Mouse (Mus musculus): ENCODE results near the gene Postn. TPM values are rescaled to one million over a fixed set of nuclear protein-coding genes. Genes with fewer than 3 reads are reported as not detected.

Gene Postn
- polyA plus RNA-seq (2012; rRNA removed): 12.7 and 15.9 TPM in 2 replicates

DNA sequence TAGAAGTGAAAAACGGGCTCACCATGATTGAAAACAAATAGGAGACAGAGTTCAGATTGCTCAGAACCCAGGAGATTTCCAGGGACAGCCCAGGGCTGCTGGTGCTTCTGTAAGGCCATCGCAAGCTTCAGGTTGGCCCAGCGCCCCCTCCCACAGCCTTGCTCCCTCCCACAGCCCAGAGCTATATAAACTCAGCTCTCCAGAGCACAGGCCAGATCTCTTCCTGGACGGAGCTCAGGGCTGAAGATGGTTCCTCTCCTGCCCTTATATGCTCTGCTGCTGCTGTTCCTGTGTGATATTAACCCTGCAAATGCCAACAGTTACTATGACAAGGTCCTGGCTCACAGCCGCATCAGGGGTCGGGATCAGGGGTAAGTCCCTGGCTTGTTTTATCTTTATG is at the start of gene Postn:
Gene Postn (plus strand): TSS at position 213 of the 400 bp plus-strand sequence.
- 23% methylated on average over 6 of the region's 6 CpGs for WGBS
- DNase-seq (ENCODE audit: low read depth, low spot score): no peak

DNA sequence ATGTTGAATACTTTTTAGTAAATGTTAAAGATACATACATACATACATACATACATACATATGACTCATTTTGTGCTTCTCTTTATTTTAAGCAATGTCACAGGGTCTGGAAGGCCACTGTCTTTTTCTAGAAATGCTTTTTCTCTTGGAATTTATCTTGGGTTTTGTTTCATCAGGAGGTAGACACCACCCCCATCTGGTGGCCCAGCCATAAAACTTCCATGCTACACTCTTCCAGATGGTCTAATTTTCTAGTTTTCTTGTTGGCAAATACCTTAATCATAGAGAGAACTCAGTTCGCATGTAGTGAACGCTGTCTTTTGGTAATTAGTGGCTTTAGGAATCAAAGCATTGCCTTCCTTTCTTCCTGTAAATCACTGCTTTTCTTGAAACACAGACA is 46.9 kb upstream of the Postn start:
- DNase-seq (ENCODE audit: low read depth, low spot score): no peak
- 74% methylated on average over 2 of the region's 2 CpGs for WGBS

DNA sequence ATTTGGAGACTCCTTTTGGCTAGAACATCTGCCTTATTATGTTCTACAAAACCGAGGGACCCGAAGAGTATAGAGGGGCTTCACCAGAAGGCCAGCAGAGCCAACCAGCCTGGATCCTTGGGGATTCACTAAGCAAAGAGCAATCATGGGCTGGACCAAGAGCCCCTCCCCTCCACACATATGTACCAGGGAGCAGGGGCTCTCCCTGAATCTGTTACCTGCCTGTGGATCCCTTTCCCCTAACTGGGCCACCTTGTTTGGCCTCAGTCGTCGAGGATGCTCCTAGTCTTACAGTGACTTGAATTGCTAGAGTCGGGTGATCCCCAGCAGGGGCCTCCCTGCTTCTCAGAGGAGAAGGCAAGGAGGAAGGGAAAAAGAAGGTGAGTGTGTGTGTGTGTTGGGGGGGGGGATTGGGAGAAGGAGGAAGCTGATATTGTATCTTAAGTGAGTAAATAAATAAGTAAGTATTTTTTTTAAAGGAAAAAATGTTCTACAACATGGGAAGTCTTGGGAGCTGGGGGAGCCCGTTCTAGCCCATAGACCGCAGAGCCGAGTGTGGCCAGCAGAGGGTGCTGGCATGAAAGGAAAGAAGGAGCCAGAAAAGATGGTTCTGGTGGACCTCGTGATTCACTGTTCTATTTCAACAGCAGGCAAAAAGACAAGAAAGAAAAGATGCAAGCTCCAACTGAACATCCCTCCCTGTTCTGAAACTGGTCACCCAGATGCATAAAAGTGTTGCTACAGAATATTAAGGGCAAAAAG is 7.8 kb upstream of the Postn start:
- DNase-seq (ENCODE audit: low read depth, low spot score): no peak
- WGBS: 19% methylated on average over 9 of the region's 9 CpGs

DNA sequence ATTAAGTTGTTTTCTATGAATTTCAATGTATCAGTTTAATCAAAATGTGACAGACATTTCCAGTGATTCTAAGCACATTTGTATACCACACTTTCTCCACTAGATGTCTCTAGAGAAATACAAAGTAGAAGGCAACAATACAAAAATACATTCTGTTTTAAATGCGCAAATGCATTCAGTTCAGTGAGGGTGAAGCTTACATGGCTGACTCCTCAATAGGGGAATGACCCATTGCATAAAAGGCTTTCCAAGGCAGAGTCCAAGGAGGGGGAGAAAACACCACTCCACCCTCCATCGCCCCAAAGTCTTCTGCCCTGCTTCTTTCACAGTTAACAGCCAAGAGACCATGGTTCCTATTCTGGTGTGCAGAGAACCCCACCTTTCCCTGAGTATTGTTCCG is 3.3 kb upstream of the Postn start:
- 62% methylated on average over 3 of the region's 3 CpGs for WGBS
- no peak for DNase-seq (ENCODE audit: low read depth, low spot score)

DNA sequence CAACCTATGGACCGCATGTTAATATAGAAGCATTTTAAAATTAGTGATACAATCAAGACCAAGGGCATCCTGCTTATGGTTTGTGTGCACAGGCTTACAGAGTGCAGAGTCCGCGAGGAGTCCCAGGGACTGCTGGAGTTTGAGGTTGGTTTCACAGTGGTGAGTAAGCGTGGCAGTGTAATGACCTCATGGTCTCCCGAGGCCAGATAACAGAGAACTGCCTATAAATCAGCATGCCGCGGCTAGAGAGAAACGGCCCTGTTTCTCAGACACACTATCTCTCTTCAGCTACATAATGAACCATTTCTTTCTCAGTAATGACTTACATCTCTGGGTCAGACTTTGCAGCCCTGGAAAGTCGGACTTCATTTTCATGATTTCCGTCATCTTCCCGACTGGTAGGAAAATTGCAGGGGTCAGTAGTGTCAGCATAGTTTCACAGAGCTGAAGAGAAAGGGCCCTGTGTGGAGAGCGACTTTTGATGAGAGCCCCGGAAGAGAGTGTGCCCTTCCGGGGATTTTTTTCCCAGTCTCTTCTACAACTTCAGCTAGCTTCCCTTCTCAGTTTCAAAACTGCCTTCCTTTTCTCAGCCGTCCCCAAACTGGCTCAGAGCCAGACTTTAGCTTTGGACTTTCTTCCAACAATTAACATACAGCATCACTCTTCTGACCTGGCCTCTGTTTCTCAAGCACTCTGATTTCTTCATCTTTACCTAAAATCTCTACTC is 2.3 kb upstream of the Postn start:
- no peak for DNase-seq (ENCODE audit: low read depth, low spot score)
- WGBS: 6% methylated on average over 15 of the region's 15 CpGs

DNA sequence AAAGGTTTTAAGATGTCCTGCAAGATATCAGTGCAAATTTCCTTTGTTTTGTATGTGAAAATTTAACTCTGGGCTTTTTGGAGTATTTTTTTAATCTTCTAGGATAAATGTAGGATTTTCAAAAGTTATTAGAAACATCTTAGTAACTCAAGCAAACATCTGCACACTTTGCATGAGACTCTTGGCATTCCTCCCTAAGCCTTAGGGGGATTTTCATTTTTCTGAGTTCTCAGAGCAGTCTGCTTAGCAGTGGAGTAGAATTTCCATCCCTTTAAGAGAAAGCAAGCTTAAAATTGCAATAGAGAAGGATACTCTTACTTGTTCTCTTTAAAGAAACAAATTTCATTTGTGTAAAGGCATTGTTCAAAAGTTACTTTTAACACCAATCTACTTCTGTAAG is 747 bp downstream of the Postn start:
- no peak for DNase-seq (ENCODE audit: low read depth, low spot score)

DNA sequence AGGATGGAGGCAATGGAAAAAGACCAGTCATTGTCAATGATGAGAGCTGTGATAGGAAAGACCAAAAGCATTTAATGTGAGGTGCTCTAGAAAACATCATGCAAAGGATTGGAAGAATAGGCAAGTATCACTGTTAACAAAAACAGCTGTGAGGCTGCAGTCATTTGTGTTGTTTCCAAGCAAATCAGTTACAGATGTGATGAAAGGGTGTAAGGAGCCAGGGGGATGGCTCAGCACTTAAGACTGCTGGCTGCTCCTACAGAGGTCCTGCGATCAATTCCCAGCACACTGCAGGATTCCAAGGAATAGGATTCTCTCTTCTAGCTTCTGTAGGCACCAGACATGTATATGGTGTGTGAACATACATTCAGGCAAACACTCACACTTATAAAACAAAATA is 10.1 kb downstream of the Postn start:
- DNase-seq (ENCODE audit: low read depth, low spot score): no peak
- WGBS: 89% methylated on average over 1 of the region's 1 CpGs

DNA sequence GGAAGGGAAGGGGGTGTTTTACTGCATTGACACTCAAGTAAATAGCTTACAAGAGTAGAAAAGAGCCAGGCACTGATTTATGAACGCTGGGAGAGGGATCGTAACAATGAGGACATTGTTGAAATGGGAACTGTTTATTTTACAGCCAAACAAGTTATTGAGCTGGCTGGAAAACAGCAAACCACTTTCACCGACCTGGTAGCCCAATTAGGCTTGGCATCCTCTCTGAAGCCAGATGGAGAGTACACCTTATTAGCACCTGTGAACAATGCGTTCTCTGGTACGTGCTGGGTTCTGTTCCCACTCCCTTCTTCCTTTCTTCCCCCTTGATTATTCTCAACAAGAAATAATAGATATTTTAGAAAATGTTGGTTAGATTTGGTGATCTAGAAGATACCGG is 11.7 kb downstream of the Postn start:
- 39% methylated on average over 6 of the region's 6 CpGs for WGBS
- DNase-seq (ENCODE audit: low read depth, low spot score): no peak

DNA sequence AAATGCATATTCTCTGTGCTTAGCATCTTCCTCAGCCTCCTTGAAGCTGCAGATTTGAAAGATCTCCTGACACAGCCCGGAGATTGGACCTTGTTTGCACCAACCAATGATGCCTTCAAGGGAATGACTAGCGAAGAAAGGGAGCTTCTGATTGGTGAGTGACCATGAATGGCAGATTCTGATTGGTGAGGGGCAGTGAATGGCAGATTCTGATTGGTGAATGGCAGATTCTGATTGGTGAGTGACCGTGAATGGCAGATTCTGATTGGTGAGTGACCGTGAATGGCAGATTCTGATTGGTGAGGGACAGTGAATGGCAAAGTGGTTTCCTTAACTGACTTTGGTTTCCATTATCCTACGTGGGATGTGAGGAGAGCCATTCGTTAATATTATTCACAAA is 15.1 kb downstream of the Postn start:
- WGBS: 91% methylated on average over 6 of the region's 6 CpGs
- DNase-seq (ENCODE audit: low read depth, low spot score): no peak

DNA sequence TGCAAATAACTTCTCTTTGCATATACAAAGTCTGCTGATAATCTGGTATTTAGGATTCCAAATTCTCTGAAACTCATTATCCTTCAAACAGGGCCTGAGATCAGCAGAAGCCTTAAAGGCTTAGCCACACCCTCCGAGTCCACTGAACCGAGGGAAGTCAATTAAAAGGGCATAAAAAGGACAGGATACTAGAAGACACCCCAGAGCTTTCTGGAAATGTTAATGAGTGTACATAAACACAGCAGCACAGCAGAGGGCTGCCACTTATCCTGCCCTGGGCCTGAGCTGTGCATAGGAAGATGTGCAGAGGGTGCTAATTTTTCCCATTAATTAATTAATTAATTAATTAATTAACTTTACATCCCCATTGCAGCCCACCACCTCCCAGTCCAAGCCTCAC is 16.7 kb downstream of the Postn start:
- DNase-seq (ENCODE audit: low read depth, low spot score): no peak
- 25% methylated on average over 2 of the region's 2 CpGs for WGBS

DNA sequence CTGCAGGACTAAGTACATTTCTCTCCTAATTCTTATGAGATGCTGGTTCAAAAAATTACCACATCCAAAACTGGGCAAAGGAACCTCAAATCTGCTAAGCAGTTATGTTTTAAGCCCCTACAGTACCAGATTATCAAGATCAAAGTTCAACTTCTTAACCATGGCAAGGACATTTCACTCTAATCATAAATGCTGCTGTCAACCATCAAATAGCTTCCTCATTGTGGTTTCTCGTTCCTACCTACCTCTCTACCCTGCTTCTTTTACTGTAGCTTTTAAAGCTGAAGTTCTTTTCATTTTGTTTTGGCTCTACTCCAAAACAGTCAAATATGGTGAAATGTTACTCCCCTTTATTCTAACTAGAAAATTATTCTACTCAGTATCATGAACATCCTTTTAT is 17.2 kb downstream of the Postn start:
- WGBS: 14% methylated on average over 1 of the region's 1 CpGs

DNA sequence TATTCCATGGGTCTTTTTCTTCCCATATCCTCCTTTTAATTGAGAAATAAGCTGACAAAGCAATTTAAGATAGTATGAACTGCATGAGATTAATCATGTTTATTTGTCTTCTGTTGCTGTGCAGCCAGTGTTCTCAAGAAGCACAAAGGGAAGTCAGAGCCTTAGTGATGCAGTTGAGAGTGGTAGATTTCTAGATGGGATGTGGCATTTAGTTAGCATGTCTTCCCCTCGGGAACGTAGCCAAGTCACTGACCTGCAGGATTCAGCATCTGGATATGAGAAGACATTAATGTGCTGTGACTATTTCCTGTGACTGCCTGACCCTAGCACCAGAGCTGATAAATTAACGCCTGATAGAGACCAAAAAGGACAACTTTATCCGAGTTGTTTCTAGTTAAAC is 19.1 kb downstream of the Postn start:
- no peak for DNase-seq (ENCODE audit: low read depth, low spot score)
- 65% methylated on average over 4 of the region's 4 CpGs for WGBS

More for the DNA sequence above, 17.2 kb downstream of the Postn start:
- no peak for DNase-seq (ENCODE audit: low read depth, low spot score)

DNA sequence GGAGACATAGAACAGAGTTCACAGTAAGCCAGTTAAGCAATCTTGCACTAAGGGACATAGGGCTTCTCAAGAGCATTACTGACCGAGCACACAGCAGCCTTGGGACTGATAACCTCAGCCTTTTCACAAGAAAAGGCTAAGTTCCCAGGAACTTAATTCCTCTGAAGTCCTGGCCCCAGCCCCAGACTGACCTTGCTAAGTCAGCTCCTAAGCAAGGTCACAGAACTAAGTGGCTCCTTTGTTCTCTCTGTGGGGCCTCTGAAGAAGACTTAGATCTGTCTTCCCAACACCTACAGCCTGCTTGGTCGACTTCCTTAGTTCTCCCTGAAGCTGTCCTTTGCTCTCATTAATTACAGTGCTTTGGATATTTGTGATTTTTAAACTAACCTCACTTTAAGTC is 38.4 kb downstream of the Postn start:
- no peak for DNase-seq (ENCODE audit: low read depth, low spot score)
- WGBS: 27% methylated on average over 2 of the region's 2 CpGs

DNA sequence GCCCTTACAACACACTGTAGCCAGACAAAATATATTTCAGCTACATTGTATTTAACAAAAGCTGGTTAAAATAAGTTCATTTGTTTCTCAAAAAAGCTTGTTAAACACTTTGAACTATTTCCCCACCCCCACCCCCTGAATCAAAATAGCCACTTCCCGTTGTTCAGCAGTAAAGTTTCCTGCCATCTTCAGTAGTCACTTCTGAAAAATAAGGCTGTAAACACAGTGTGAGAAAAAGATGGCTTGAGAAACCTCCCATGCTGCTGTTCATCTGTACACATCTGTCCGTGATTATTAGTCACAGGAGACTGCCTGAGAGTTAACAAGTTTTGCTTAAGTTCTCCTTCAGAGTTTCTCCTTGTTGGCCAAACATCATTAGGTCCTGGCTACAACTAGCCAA is 39.0 kb downstream of the Postn start:
- no peak for DNase-seq (ENCODE audit: low read depth, low spot score)

DNA sequence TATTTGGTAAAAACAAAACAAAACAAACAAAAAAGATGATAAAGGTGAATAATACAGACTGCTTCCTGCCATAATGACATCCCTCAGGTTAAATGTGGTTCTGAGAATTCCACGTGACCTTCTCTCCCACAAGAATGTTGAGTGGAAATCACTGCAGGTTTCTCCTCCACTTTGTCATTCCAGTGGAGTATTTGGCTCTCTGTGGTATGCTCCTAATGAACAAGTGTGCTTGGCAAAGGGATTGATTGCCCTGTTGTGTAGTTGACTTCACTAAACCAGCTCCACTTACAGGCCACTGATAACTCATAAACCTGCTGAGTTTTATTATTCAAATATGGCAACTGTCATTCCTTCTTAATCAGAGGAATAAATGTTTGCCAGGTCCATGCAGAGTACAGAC is 39.7 kb downstream of the Postn start:
- no peak for DNase-seq (ENCODE audit: low read depth, low spot score)
- WGBS: 68% methylated on average over 1 of the region's 1 CpGs

More for the DNA sequence above, 39.0 kb downstream of the Postn start:
- WGBS: 42% methylated on average over 2 of the region's 2 CpGs

DNA sequence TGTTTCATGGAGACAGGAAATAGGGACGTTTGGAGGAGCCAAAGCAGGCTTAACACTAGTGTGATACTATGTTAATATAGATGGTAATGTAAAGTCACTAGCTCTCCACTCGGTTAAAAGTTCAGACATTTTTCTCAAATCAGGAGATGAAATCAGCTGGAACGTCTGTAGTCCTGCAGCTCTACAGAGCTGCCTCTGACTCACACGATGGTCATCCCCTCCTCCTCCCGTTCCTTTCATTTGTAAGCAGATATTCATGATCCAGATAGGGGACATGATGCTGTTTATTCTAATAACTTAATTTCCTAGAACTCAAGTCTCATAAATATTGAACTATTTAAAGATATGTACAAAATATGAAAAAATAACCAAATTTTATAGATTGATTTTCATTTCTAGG is 40.8 kb downstream of the Postn start:
- no peak for DNase-seq (ENCODE audit: low read depth, low spot score)
- 69% methylated on average over 5 of the region's 5 CpGs for WGBS

DNA sequence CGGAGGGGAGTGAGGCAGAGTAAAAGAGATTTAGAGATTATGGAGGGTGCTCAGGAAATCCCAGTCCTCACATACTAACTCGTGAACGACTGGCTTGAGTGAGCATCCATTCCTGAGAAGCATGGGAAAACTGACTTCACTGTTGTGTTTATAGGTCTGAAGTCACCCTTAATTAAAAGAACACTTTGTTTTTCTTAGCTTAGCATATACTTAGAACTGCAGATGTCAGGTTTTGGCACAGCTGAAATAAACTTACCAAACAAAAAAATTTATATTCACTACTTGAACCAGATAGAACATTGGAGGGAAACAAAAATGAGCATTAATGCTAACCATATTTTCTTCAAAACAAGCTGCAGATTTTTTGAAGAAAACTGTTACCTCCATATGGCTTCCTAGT is 42.9 kb downstream of the Postn start:
- DNase-seq (ENCODE audit: low read depth, low spot score): no peak
- WGBS: 58% methylated on average over 3 of the region's 3 CpGs

DNA sequence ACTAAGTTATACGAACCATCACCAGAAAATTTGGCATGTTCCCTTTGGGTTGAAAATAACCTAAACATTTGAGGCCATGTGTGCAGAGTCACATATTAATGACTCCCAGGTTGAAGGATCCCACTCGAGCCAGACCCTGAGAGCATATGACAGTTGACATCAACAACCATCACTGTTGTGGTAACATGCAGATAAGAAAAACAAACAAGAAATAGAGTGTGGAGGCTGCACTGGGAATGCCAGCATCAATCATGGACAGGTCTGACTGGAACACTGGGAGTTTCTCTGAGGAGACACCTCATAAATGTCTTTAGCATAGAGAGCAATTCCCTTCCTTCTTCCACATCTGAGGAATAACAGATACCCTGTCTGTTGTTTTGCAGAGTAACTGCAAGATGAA is 45.7 kb downstream of the Postn start:
- 40% methylated on average over 2 of the region's 2 CpGs for WGBS
- no peak for DNase-seq (ENCODE audit: low read depth, low spot score)

DNA sequence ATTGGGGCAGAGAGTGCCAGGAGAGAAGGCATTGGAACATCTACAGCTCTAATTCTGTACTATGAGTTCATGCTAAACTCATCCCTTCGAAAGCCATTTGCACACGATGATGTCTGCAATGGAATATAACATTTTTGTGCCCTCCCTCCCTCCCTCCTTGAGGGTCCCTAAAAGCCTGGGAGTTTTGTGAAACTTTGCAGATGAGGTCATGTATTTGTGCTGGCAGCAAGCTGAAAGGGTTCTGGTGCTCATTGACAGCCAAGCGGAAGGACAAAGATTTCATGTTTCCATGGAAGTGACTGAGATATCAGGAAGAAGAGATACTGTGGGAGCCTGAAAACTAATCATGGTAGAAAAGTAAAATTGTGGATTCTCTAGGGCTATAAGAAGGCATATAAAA is 50.1 kb downstream of the Postn start:
- WGBS: 78% methylated on average over 3 of the region's 3 CpGs

DNA sequence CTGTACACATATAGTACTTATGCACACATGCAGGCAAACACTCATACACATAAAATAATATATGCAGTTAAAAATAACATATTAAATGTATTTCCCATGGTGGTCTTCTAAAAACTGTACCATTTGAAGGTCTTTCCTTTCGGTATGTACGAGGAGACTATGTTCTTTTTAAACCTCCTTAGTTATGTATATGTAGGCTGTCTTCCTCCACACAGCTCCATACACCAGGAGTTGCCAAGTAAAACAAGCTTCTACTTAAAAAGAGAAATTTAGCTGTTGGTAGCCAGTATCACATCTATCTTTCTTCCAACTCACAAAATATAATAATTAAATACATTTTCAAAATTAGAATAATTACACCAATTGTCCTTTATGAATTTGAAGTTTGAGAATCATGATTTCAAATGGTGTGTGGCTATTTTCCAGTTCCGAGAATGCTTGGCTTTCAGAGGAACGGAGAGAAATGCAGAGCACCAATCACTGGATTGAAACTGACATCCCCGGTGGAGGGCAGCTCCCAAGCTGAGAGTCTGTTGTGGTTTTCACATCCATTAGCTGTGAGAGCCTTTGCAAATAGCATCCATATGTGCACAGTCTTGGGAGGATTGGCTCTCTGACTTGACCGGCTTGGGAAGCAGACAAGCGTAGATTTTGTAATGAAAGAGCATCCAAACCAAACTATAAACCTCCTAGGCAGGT is 52.1 kb downstream of the Postn start:
- 82% methylated on average over 7 of the region's 7 CpGs for WGBS
- no peak for DNase-seq (ENCODE audit: low read depth, low spot score)

More for the DNA sequence above, 50.1 kb downstream of the Postn start:
- no peak for DNase-seq (ENCODE audit: low read depth, low spot score)

DNA sequence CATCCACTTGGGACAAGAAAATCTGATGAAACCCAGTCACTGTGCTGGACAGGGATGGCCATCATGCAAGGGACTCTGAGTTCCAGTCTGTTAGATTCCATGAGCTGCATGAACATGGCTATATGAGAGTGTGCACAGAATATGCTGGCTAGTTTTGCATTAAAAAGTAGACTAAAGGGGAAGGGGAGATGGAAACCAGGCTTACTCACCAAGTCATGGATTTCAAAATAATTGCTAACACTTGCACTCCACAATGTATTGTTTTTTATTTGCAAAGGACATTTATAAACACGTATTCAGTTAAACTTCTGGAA is 52.6 kb downstream of the Postn start:
- 75% methylated on average over 1 of the region's 1 CpGs for WGBS
- no peak for DNase-seq (ENCODE audit: low read depth, low spot score)

Data from large intestine, adult 2 months (tissue).